Mouse (Mus musculus) G1E-ER4 (cell line): Measurements from ENCODE around the gene Slc7a1. TPM values are rescaled to one million over a fixed set of nuclear protein-coding genes. Genes with fewer than 3 reads are reported as not detected.
A peak's percentile ranks its signal among the peaks of the same experiment; 100 is the strongest.

Experiments used
- GATA1 ChIP-seq: IDR thresholded peaks from one replicate; pipeline ENCODE4 v1.8.0; 2012; ENCODE audit warnings: low read length, inconsistent platforms
- polyA plus RNA-seq: library from polyadenylated mRNA; stranded (reverse); fragments of >175 nt; gene quantifications from 2 replicates; pipeline ENCODE4 v1.2.3, GENCODE M21; 2012

Gene Slc7a1
- polyA plus RNA-seq, 1 experiment = 33.6 TPM

DNA sequence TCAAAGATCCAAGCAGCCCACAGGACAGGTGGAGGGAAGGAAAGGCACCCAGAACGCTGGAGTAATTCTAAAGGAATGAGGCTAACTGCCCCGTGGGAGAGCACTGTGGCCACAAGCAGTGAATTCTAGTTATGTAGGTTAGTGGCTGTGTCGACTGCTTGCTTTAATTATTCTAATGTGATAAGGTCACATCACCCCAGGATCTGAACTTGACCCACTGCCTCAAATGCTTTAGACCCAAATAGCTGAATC, 38.0 kb downstream of the Slc7a1 start:
- TF ChIP-seq GATA1 = no peak

DNA sequence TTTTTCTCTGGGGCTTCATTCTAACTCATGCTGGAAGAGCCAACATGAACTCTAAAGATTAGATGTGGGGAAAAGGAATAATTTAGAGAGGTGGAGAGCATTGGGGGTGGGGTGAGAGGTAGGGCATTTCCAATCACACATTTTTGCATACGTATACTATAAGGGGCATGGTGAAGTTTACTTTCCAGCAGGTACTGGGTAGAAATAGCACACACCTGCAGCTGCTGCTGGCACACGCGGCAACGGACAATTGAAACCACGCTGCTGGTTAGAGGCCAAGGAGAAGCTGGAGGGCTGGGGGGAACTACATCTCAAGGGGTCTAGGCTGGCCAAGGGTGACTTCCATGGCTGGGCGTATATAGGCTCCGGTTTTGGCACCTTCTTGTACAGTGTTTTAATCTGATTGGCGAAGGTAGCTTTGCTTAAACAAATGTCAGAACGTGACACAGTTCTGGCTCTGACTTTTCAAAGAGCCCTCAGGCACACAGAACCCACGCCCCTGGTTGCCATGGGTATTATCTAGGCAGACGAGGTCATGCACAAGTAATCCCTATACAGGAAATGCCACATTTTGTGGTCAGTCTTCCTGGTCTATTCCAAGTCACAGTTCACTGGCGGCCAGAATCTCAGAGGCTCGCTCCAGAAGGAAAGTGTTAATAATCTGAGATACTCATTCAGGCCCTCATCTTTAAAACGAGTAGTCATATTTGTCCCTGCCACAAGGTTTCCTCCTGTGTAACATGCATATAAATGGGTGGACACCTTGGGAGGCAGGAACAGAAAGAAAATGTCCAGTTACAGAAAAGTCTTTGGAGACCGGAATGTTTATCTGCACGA, 38.6 kb downstream of the Slc7a1 start:
- peak; percentile 47 for TF ChIP-seq GATA1

GRCm38 (mm10) chr5:148359131-148359530, 40.6 kb downstream of the Slc7a1 start:
- TF ChIP-seq GATA1 = no peak

GRCm38 (mm10) chr5:148357168-148357567, 42.5 kb downstream of the Slc7a1 start:
- TF ChIP-seq GATA1 = no peak

- no peak for TF ChIP-seq GATA1
Observed at GRCm38 (mm10) chr5:148355822-148356221, 43.9 kb downstream of the Slc7a1 start.

GRCm38 (mm10) chr5:148354536-148354935, 45.2 kb downstream of the Slc7a1 start:
- TF ChIP-seq GATA1 = no peak

- TF ChIP-seq GATA1 = no peak
Observed at GRCm38 (mm10) chr5:148353429-148353828, 46.3 kb downstream of the Slc7a1 start.

DNA sequence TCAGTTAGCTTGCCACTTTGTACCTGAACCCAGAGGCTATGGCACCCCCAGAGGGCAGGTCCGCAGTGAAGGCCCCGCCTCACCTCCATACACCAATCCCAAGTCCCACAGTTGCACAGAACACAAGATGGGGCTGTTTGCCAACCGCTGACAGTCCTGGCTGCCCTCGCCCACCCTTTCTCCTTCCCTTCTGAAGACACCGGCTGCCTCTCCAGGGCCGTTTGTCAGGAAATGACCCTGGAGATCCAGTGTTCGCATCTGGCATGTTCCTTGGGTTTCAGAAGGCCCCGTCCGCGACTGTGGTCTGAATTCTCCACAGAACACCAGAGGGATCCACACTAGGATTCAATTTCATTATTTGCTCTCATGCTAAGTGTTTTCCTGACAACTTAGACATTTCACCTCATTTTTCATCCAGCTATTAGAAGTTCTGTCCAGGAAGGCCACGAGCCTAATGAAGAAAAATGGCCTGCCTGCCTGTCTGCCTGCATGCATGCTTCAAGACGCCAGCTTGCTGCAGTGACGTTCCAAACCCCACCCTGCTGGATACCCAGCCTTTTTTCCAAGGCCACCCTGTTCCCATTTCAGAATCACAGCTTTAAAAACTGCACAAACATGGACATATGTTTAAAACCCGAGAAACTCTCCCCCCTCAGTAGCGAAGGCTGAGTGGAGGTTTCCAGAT, 50.2 kb downstream of the Slc7a1 start:
- no peak for TF ChIP-seq GATA1

GRCm38 (mm10) chr5:148348153-148348552, 51.6 kb downstream of the Slc7a1 start:
- no peak for TF ChIP-seq GATA1

GRCm38 (mm10) chr5:148346543-148346942, 53.2 kb downstream of the Slc7a1 start:
- TF ChIP-seq GATA1 = no peak

DNA sequence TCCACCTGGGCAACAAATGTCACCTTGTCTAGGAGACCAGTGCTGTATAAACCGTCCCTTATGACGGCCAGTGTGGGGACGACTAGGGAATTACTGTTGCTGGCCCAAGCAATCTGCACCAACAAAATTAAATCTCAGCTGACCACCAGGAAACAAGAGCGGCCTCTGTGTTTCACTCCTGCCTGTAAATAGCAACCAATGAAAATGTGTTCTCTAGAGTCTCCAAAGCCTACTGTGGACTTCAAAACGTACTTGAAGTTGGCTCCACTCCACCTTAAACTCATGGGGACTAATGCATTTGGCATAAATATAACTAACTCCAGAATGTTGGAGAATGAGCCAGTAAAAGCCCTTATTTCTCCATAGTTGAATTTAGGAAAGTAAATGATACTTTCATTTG, 55.3 kb downstream of the Slc7a1 start:
- no peak for TF ChIP-seq GATA1

GRCm38 (mm10) chr5:148342061-148342741, 57.5 kb downstream of the Slc7a1 start:
- no peak for TF ChIP-seq GATA1

GRCm38 (mm10) chr5:148339126-148339525, 60.6 kb downstream of the Slc7a1 start:
- TF ChIP-seq GATA1 = no peak

GRCm38 (mm10) chr5:148332622-148332974, 67.1 kb downstream of the Slc7a1 start:
- TF ChIP-seq GATA1 = no peak

GRCm38 (mm10) chr5:148331926-148332621, 67.6 kb downstream of the Slc7a1 start:
- no peak for TF ChIP-seq GATA1

GRCm38 (mm10) chr5:148331229-148331776, 68.4 kb downstream of the Slc7a1 start:
- TF ChIP-seq GATA1 = no peak
